Mouse (Mus musculus) hematopoietic multipotent progenitor cell, adult 10-12 weeks (in vitro differentiated cells): ENCODE measurements around the gene Epsti1. TPM values are rescaled to one million over a fixed set of nuclear protein-coding genes. Genes with fewer than 3 reads are reported as not detected.

Source experiments
- polyA plus RNA-seq: library from polyadenylated mRNA; stranded (reverse); fragments of >175 nt; gene quantifications from 2 replicates; pipeline ENCODE4 v1.2.3, GENCODE M21; 2012; ENCODE audit warnings: low replicate concordance

Gene Epsti1
- polyA plus RNA-seq: 58.8 and 154 TPM in 2 replicates

DNA sequence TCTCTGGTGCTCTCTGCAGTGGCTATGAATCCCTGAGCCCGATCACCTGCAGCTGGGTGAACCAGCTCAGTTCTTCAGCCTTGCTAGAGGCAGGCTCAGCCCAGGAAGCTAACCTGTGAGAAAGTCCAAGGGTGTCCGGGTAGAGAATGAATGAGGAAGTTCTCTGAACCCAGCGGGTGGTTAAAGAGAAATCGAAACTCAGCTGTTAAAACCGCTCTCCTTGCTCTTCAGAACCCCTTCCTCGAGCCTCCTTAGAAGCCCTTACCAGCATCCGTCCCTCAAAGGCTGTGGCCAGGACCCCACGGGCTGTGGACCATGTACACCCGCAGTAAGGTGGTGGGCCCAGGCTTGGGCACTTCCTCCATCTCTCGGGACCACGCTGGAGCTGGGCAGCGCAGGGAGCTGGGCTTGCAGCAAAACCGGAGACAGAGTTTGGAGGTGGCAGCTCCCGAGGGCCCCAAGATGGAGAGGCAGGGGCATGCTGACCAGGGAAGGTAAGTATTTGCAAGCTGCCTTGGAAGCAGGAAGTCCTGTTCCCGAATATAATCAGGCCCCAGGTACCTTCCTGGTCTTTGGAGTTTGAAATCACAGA, at the start of gene Epsti1:
Gene Epsti1 (plus strand): TSS at position 69 of the 592 bp plus-strand sequence.

DNA sequence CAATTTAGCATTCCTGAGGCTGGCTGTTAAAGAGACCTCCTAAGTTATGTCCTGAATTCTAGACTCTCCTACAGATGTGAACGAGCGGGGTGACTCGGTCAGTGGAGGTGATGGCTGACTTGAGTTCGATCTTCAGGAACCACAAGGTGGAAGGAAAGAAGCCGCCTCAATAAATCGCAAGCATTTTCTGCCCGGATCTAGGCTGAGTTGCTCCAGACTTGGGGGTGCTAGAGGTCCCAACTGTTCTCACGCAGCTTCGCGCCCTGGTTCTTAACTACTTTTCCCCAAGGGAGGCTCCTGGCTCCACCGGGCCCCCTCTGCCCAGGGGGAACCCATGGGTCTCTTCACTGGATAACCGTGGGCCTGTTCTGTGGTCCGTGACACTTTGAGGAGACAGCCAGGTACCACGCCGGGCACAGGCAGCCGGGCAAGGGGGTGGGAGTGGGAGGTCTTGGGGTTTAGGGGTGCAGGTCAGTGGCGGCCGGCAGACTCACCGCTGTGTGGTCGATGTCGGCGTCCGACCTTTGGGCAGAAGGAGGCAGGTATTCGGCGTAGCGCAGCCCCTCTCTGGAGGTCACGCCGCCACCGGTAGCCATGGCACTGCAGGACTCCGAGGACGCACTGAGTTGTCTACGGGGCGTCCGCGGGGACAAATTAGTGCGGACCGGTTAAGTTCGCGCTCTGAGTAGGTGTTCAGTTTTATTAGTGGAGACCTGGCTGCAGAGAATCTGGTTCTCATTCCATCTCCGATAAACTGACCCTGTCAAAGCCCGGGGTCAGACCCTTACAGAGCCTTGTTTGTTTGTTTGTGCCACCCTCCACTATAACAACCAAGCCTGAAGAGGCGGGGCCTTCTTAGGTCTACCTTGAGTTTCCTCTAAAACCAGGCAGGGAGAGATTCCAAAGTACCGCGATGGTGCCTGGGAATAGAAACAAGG, 29.5 kb upstream of the Epsti1 start, which contains the start of gene Dnajc15:
Gene Dnajc15 (minus strand): TSS at position 822 of the 938 bp plus-strand sequence.

Other genes with a start within 250 kb of the Epsti1 start
- gene Dnajc15, start 29.1 kb upstream of the Epsti1 start, polyA plus RNA-seq: 3.2 and 7.9 TPM in 2 replicates
- gene Fam216b, start 184.8 kb downstream of the Epsti1 start, polyA plus RNA-seq: not detected in 2 replicates